Mouse (Mus musculus): ENCODE results near the gene Spint2. TPM values are rescaled to one million over a fixed set of nuclear protein-coding genes. Genes with fewer than 3 reads are reported as not detected.
A peak's percentile ranks its signal among the peaks of the same experiment; 100 is the strongest.

Gene Spint2
- total and polyA plus RNA-seq, 3 experiments, result 4.1 to 29.1 TPM; not detected in 1

DNA sequence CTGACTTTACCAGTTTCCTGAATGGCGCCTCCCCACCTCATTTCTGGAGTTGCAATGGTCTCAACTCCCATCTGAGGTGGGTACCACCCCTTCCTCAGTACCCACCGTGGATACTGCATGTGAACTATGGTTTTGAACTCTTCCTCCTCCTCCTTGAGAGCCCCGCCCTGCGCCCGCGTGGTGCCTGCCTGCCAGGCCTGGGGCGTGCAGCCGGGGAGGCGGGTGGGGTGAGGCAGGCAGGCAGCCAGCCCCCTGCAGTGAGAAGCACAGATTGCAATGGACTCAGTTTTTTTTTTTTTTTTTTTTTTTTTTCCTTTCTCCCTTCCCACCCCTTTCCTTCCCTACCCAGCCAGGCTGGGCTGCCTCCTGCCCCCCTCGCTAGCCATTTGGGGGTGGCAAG lies 35.3 kb upstream of the Spint2 start:
- peaks cover 17% of the 10 kb centered on the region for H3K27me3 ChIP-seq (replicated peaks)
- no peak for TF ChIP-seq NELFE (IDR thresholded peaks at IDR 0.05; ENCODE audit: low read depth, low read length)
- TF ChIP-seq GABPA (IDR thresholded peaks at IDR 0.05; ENCODE audit: insufficient replicate concordance, low read depth, low read length), result no peak
- no peak for TF ChIP-seq ELF1 (IDR thresholded peaks at IDR 0.05; ENCODE audit: low read depth, low read length)
- TF ChIP-seq ZNF384 (IDR thresholded peaks at IDR 0.05; ENCODE audit: low read depth, low read length), result peak; percentile 34; the same call in 1 of the 2 replicates
- TF ChIP-seq UBTF (IDR thresholded peaks at IDR 0.05; ENCODE audit: low read depth, low read length), result no peak
- dilution Hi-C loops (cut with MboI; ENCODE audit: extremely low pct_ligation_motif_present, extremely low pct_unique_long_range_greater_than_20kb, low sequenced_read_pairs) (no loop called here), in situ Hi-C loops (cut with MboI; ENCODE audit: low pct_ligation_motif_present, low pct_unique_long_range_greater_than_20kb, low sequenced_read_pairs) (no loop called here)
- no peak overlapping the region for H3K4me3 ChIP-seq (replicated peaks in 1 of 3; ENCODE audit: low read depth in 2 of 3, low read length in 2 of 3, poor library complexity in 1 of 3)
- no peaks in the 10 kb centered on the region for H3K9me3 ChIP-seq (replicated peaks; ENCODE audit: low read length)
- no peak overlapping the region for H3K4me2 ChIP-seq (ENCODE audit: insufficient read depth, low read depth, poor library complexity, severe bottlenecking)
- no peak overlapping the region for H3K9ac ChIP-seq (ENCODE audit: insufficient read depth, low read depth)
- peaks cover 0 to 4% of the 10 kb centered on the region in 2 experiments for H3K36me3 ChIP-seq (replicated peaks in 1 of 2; ENCODE audit: control insufficient read depth in 1 of 2, insufficient read depth in 1 of 2, low read length in 1 of 2)
- DNase-seq (ENCODE audit: extremely low read depth), result no peak
- peaks cover 2 to 19% of the 10 kb centered on the region in 2 experiments; a peak in 2 of 4 replicates for H3K4me1 ChIP-seq (ENCODE audit: control insufficient read depth in 1 of 2, insufficient read depth in 2 of 2)
- no peak overlapping the region for H3K27ac ChIP-seq (ENCODE audit: insufficient read depth, low read depth)
- H3K79me2 ChIP-seq (replicated peaks; ENCODE audit: control insufficient read depth, extremely low read depth, insufficient read depth, poor library complexity, severe bottlenecking), result no peaks in the 10 kb centered on the region

GRCm38 (mm10) chr7:29316137-29316734 lies 34.5 kb upstream of the Spint2 start:
- Histone ChIP-seq H3K4me1 (ENCODE audit: control insufficient read depth in 1 of 2, insufficient read depth in 2 of 2) (peaks cover 2 to 19% of the 10 kb centered on the region in 2 experiments; a peak in 2 of 4 replicates), H3K27me3 (replicated peaks) (peaks cover 22% of the 10 kb centered on the region), H3K27ac (ENCODE audit: insufficient read depth, low read depth) (no peak overlapping the region), H3K9ac (ENCODE audit: insufficient read depth, low read depth) (no peak overlapping the region), H3K9me3 (replicated peaks; ENCODE audit: low read length) (no peaks in the 10 kb centered on the region), H3K4me2 (ENCODE audit: insufficient read depth, low read depth, poor library complexity, severe bottlenecking) (no peak overlapping the region), H3K4me3 (replicated peaks in 1 of 3; ENCODE audit: low read depth in 2 of 3, low read length in 2 of 3, poor library complexity in 1 of 3) (no peak overlapping the region), H3K36me3 (replicated peaks in 1 of 2; ENCODE audit: control insufficient read depth in 1 of 2, insufficient read depth in 1 of 2, low read length in 1 of 2) (no peaks in the 10 kb centered on the region), H3K79me2 (replicated peaks; ENCODE audit: control insufficient read depth, extremely low read depth, insufficient read depth, poor library complexity, severe bottlenecking) (no peaks in the 10 kb centered on the region)
- dilution Hi-C loops (cut with MboI; ENCODE audit: extremely low pct_ligation_motif_present, extremely low pct_unique_long_range_greater_than_20kb, low sequenced_read_pairs), result no loop called here
- in situ Hi-C loops (cut with MboI; ENCODE audit: low pct_ligation_motif_present, low pct_unique_long_range_greater_than_20kb, low sequenced_read_pairs), result no loop called here
- TF ChIP-seq ZKSCAN1 (IDR thresholded peaks at IDR 0.05; ENCODE audit: borderline replicate concordance, low read depth, low read length) (no peak), GABPA (IDR thresholded peaks at IDR 0.05; ENCODE audit: insufficient replicate concordance, low read depth, low read length) (no peak), TCF12 (IDR thresholded peaks at IDR 0.05; ENCODE audit: low read depth, low read length) (no peak), MYC (IDR thresholded peaks at IDR 0.05; ENCODE audit: low read depth, low read length) (no peak), ETS1 (conservative IDR thresholded peaks at IDR 0.05; ENCODE audit: low read depth, low read length) (no peak), PAX5 (IDR thresholded peaks at IDR 0.05; ENCODE audit: low read length) (no peak), USF1 (IDR thresholded peaks at IDR 0.05; ENCODE audit: low read depth, low read length) (no peak), IRF4 (IDR thresholded peaks at IDR 0.05; ENCODE audit: low read depth, low read length) (no peak), RAD21 (IDR thresholded peaks at IDR 0.05; ENCODE audit: low read depth, low read length) (no peak), ZC3H11A (IDR thresholded peaks at IDR 0.05; ENCODE audit: low read depth, low read length) (no peak), MAZ (IDR thresholded peaks at IDR 0.05; ENCODE audit: low read depth, low read length) (no peak), RCOR1 (conservative IDR thresholded peaks at IDR 0.05; ENCODE audit: low read depth, low read length) (no peak), JUN (IDR thresholded peaks at IDR 0.05; ENCODE audit: insufficient read depth, low read depth, low read length) (no peak), UBTF (IDR thresholded peaks at IDR 0.05; ENCODE audit: low read depth, low read length) (no peak), EP300 (IDR thresholded peaks at IDR 0.05; ENCODE audit: low read length) (no peak), TBP (conservative IDR thresholded peaks at IDR 0.05; ENCODE audit: low read depth, low read length) (no peak), ZNF384 (IDR thresholded peaks at IDR 0.05; ENCODE audit: low read depth, low read length) (no peak), MXI1 (IDR thresholded peaks at IDR 0.05; ENCODE audit: low read depth, low read length) (no peak), POLR2AphosphoS2 (IDR thresholded peaks at IDR 0.05; ENCODE audit: low read depth, low read length) (no peak), KAT2A (IDR thresholded peaks at IDR 0.05; ENCODE audit: insufficient replicate concordance, low read length) (no peak)
- DNase-seq (ENCODE audit: extremely low read depth), result no peak
